ENCODE assay signal across 14 mouse cellular contexts in genomic region chr6:146258261-146258660, GRCm38 (mm10).
DNase-seq lines count a peak whose midpoint lies in the region; ATAC-seq and TF ChIP-seq lines count a peak whose summit lies in the region.
"Had no signal": no experiment of that assay in that cellular context is flagged by ENCODE, and none has a peak within 500 bp of the region (broad histone marks: within the 10 kb centered on the region; RNA-seq: fewer than 3 reads in every experiment).

No protein-coding gene starts in this region.

- H3K9me3 ChIP-seq in hindbrain, postnatal 0 days (ENCODE audit: low read length) = no peaks in the 10 kb centered on the region
- H3K9me3 ChIP-seq in hindbrain, embryonic 14.5 days (ENCODE audit: control insufficient read depth, low read length) = no peaks in the 10 kb centered on the region
- H3K9me3 ChIP-seq in midbrain, embryonic 11.5 days (ENCODE audit: control insufficient read depth, low read length) = peaks cover 2% of the 10 kb centered on the region; the same call in 1 of the 2 replicates
- no peaks in the 10 kb centered on the region for H3K9me3 ChIP-seq in midbrain, embryonic 15.5 days
- peaks cover 2% of the 10 kb centered on the region for H3K9me3 ChIP-seq in ES-Bruce4 (replicated peaks; ENCODE audit: control insufficient read depth, insufficient read depth, low read length, poor library complexity, severe bottlenecking)
- H3K9me3 ChIP-seq: limb, embryonic 13.5 days had no signal

- H3K4me2 ChIP-seq in hindbrain, postnatal 0 days (ENCODE audit: low read depth, low read length) = no peak overlapping the region
- no peak overlapping the region for H3K4me2 ChIP-seq in hindbrain, embryonic 14.5 days (replicated peaks)
- H3K4me2 ChIP-seq in midbrain, embryonic 11.5 days = no peak overlapping the region
- H3K4me2 ChIP-seq in midbrain, embryonic 15.5 days = no peak overlapping the region
- H3K4me2 ChIP-seq: limb, embryonic 13.5 days had no signal

- H3K36me3 ChIP-seq in hindbrain, postnatal 0 days (ENCODE audit: insufficient read depth, low read length) = no peaks in the 10 kb centered on the region
- H3K36me3 ChIP-seq in hindbrain, embryonic 14.5 days (replicated peaks; ENCODE audit: control insufficient read depth, insufficient read depth) = no peaks in the 10 kb centered on the region
- H3K36me3 ChIP-seq in midbrain, embryonic 11.5 days (ENCODE audit: control insufficient read depth, insufficient read depth, low read length) = no peaks in the 10 kb centered on the region
- no peaks in the 10 kb centered on the region for H3K36me3 ChIP-seq in midbrain, embryonic 15.5 days (replicated peaks)
- H3K36me3 ChIP-seq in ES-Bruce4 (ENCODE audit: control insufficient read depth, insufficient read depth, low read length, poor library complexity, severe bottlenecking) = no peaks in the 10 kb centered on the region
- H3K36me3 ChIP-seq: limb, embryonic 13.5 days had no signal

- peak; percentile 15; the same call in 1 of the 2 replicates for TF ChIP-seq CTCF in hindbrain, postnatal 0 days (IDR thresholded peaks at IDR 0.05; ENCODE audit: low read depth)
- peak; percentile 47 for TF ChIP-seq CTCF in ES-Bruce4 (IDR thresholded peaks at IDR 0.05; ENCODE audit: low read depth, low read length)

- TF ChIP-seq POLR2A in ES-Bruce4 (IDR thresholded peaks at IDR 0.05; ENCODE audit: insufficient read depth, low read length) = no peak

- no peak for TF ChIP-seq EP300 in ES-Bruce4 (IDR thresholded peaks at IDR 0.05; ENCODE audit: insufficient read depth, low read depth, low read length)

- no peaks in the 10 kb centered on the region for H3K4me1 ChIP-seq in hindbrain, postnatal 0 days (ENCODE audit: insufficient read depth, low read length)
- no peaks in the 10 kb centered on the region for H3K4me1 ChIP-seq in hindbrain, embryonic 14.5 days (replicated peaks; ENCODE audit: control insufficient read depth, insufficient read depth, low read length)
- H3K4me1 ChIP-seq in midbrain, embryonic 11.5 days (ENCODE audit: control insufficient read depth, insufficient read depth, low read length) = no peaks in the 10 kb centered on the region
- no peaks in the 10 kb centered on the region for H3K4me1 ChIP-seq in midbrain, embryonic 15.5 days
- H3K4me1 ChIP-seq in ES-Bruce4 (ENCODE audit: control insufficient read depth, insufficient read depth, low read length) = no peaks in the 10 kb centered on the region

- no peak for DNase-seq in hindbrain, postnatal 0 days (ENCODE audit: low spot score)
- DNase-seq in hindbrain, embryonic 14.5 days (ENCODE audit: low spot score) = no peak
- DNase-seq in midbrain, embryonic 11.5 days (ENCODE audit: low spot score, missing footprints) = peak; percentile 54
- DNase-seq in naive thymus-derived CD4-positive, alpha-beta T cell, adult 2 months (ENCODE audit: low read depth) = peak; percentile 18
- DNase-seq in c-Kit-positive CD71-positive TER-119-positive erythroid progenitor cells, embryonic 14.5 days (ENCODE audit: low spot score) = no peak
- DNase-seq in retina, postnatal 1 day = no peak
- DNase-seq: cerebellum, adult 9-11 months; heart, adult 18-20 months; kidney, postnatal 14 days; lung, postnatal 36 days; right cerebral cortex, postnatal 4 days had no signal

- H3K27me3 ChIP-seq in hindbrain, postnatal 0 days (ENCODE audit: insufficient read depth, low read length) = no peaks in the 10 kb centered on the region
- H3K27me3 ChIP-seq in hindbrain, embryonic 14.5 days (ENCODE audit: control insufficient read depth, insufficient read depth, low read length) = no peaks in the 10 kb centered on the region
- H3K27me3 ChIP-seq in midbrain, embryonic 11.5 days (ENCODE audit: control insufficient read depth, insufficient read depth, low read length) = no peaks in the 10 kb centered on the region
- H3K27me3 ChIP-seq in midbrain, embryonic 15.5 days (replicated peaks) = no peaks in the 10 kb centered on the region
- no peaks in the 10 kb centered on the region for H3K27me3 ChIP-seq in ES-Bruce4 (ENCODE audit: control insufficient read depth, insufficient read depth, low read length, poor library complexity, severe bottlenecking)
- H3K27me3 ChIP-seq: limb, embryonic 13.5 days had no signal

- ATAC-seq in hindbrain, postnatal 0 days = no peak
- ATAC-seq in hindbrain, embryonic 14.5 days (ENCODE audit: low FRiP score) = no peak
- ATAC-seq in midbrain, embryonic 11.5 days (ENCODE audit: low FRiP score) = no peak
- ATAC-seq in midbrain, embryonic 15.5 days (replicated peaks) = no peak

- no peak overlapping the region for H3K4me3 ChIP-seq in hindbrain, postnatal 0 days (ENCODE audit: low read length)
- no peak overlapping the region for H3K4me3 ChIP-seq in hindbrain, embryonic 14.5 days (replicated peaks; ENCODE audit: low read length)
- H3K4me3 ChIP-seq in midbrain, embryonic 11.5 days (ENCODE audit: low read depth, low read length) = no peak overlapping the region
- H3K4me3 ChIP-seq in midbrain, embryonic 15.5 days = no peak overlapping the region
- H3K4me3 ChIP-seq in ES-Bruce4 (ENCODE audit: low read depth, low read length) = no peak overlapping the region
- H3K4me3 ChIP-seq: limb, embryonic 13.5 days had no signal

- 96% methylated on average over 3 of the region's 3 CpGs for WGBS in hindbrain, postnatal 0 days
- WGBS in hindbrain, embryonic 14.5 days = 94% methylated on average over 3 of the region's 3 CpGs
- WGBS in midbrain, embryonic 11.5 days = 91% methylated on average over 3 of the region's 3 CpGs
- 96% methylated on average over 3 of the region's 3 CpGs for WGBS in midbrain, embryonic 15.5 days

- no peak overlapping the region for H3K27ac ChIP-seq in hindbrain, postnatal 0 days
- no peak overlapping the region for H3K27ac ChIP-seq in hindbrain, embryonic 14.5 days
- H3K27ac ChIP-seq in midbrain, embryonic 11.5 days (ENCODE audit: low read depth, low read length) = no peak overlapping the region
- no peak overlapping the region for H3K27ac ChIP-seq in midbrain, embryonic 15.5 days
- no peak overlapping the region for H3K27ac ChIP-seq in ES-Bruce4 (ENCODE audit: insufficient read depth, low read length)
- H3K27ac ChIP-seq: limb, embryonic 13.5 days had no signal

- H3K9ac ChIP-seq in hindbrain, postnatal 0 days (replicated peaks; ENCODE audit: low read length) = no peak overlapping the region
- no peak overlapping the region for H3K9ac ChIP-seq in hindbrain, embryonic 14.5 days
- no peak overlapping the region for H3K9ac ChIP-seq in midbrain, embryonic 11.5 days (ENCODE audit: low read length)
- no peak overlapping the region for H3K9ac ChIP-seq in midbrain, embryonic 15.5 days
- no peak overlapping the region for H3K9ac ChIP-seq in ES-Bruce4 (ENCODE audit: low read depth, poor library complexity, severe bottlenecking)
- H3K9ac ChIP-seq: limb, embryonic 13.5 days had no signal

Comparison
In these comparisons a context has a peak if more than half of its experiments do, and no peak if none do; other contexts are left out.
1. DNase-seq: peak in midbrain, embryonic 11.5 days (single experiment) and naive thymus-derived CD4-positive, alpha-beta T cell, adult 2 months (single experiment); none in hindbrain, postnatal 0 days (single experiment), hindbrain, embryonic 14.5 days (single experiment), c-Kit-positive CD71-positive TER-119-positive erythroid progenitor cells, embryonic 14.5 days (single experiment) and retina, postnatal 1 day (single experiment).